Mouse (Mus musculus): ENCODE measurements around the gene Nacc2.

Gene Nacc2

GRCm38 (mm10) chr2:26123079-26123648, at the start of gene Nacc2:
TSS of gene Nacc2 (minus strand) at chr2:26123220.
- TF ChIP-seq GATA4 (IDR thresholded peaks at IDR 0.05; ENCODE audit: insufficient replicate concordance, low read length), result no peak

GRCm38 (mm10) chr2:26172166-26172565, 49.1 kb upstream of the Nacc2 start:
- TF ChIP-seq GATA4 (IDR thresholded peaks at IDR 0.05; ENCODE audit: insufficient replicate concordance, low read length), result no peak

- TF ChIP-seq GATA4 (IDR thresholded peaks at IDR 0.05; ENCODE audit: insufficient replicate concordance, low read length), result no peak
Observed at GRCm38 (mm10) chr2:26170376-26170775, 47.4 kb upstream of the Nacc2 start.

- no peak for TF ChIP-seq GATA4 (IDR thresholded peaks at IDR 0.05; ENCODE audit: insufficient replicate concordance, low read length)
Observed at GRCm38 (mm10) chr2:26168843-26169579, 46.0 kb upstream of the Nacc2 start.

- TF ChIP-seq GATA4 (IDR thresholded peaks at IDR 0.05; ENCODE audit: insufficient replicate concordance, low read length), result no peak
Observed at GRCm38 (mm10) chr2:26166890-26167289, 43.9 kb upstream of the Nacc2 start.

GRCm38 (mm10) chr2:26158064-26158463, 35.0 kb upstream of the Nacc2 start:
- no peak for TF ChIP-seq GATA4 (IDR thresholded peaks at IDR 0.05; ENCODE audit: insufficient replicate concordance, low read length)

- no peak for TF ChIP-seq GATA4 (IDR thresholded peaks at IDR 0.05; ENCODE audit: insufficient replicate concordance, low read length)
Observed at GRCm38 (mm10) chr2:26156191-26156977, 33.4 kb upstream of the Nacc2 start.

GRCm38 (mm10) chr2:26155737-26156136, 32.7 kb upstream of the Nacc2 start:
- TF ChIP-seq GATA4 (IDR thresholded peaks at IDR 0.05; ENCODE audit: insufficient replicate concordance, low read length), result no peak

- no peak for TF ChIP-seq GATA4 (IDR thresholded peaks at IDR 0.05; ENCODE audit: insufficient replicate concordance, low read length)
Observed at GRCm38 (mm10) chr2:26154586-26154985, 31.6 kb upstream of the Nacc2 start.

GRCm38 (mm10) chr2:26153909-26154340, 30.9 kb upstream of the Nacc2 start:
- TF ChIP-seq GATA4 (IDR thresholded peaks at IDR 0.05; ENCODE audit: insufficient replicate concordance, low read length), result no peak

GRCm38 (mm10) chr2:26153295-26153694, 30.3 kb upstream of the Nacc2 start:
- no peak for TF ChIP-seq GATA4 (IDR thresholded peaks at IDR 0.05; ENCODE audit: insufficient replicate concordance, low read length)

GRCm38 (mm10) chr2:26147706-26148370, 24.8 kb upstream of the Nacc2 start:
- TF ChIP-seq GATA4 (IDR thresholded peaks at IDR 0.05; ENCODE audit: insufficient replicate concordance, low read length), result no peak

GRCm38 (mm10) chr2:26146337-26147042, 23.5 kb upstream of the Nacc2 start:
- no peak for TF ChIP-seq GATA4 (IDR thresholded peaks at IDR 0.05; ENCODE audit: insufficient replicate concordance, low read length)

GRCm38 (mm10) chr2:26145113-26145512, 22.1 kb upstream of the Nacc2 start:
- TF ChIP-seq GATA4 (IDR thresholded peaks at IDR 0.05; ENCODE audit: insufficient replicate concordance, low read length), result no peak

GRCm38 (mm10) chr2:26144331-26144730, 21.3 kb upstream of the Nacc2 start:
- no peak for TF ChIP-seq GATA4 (IDR thresholded peaks at IDR 0.05; ENCODE audit: insufficient replicate concordance, low read length)

All from liver, adult (tissue).